Mouse (Mus musculus) bone marrow macrophage, adult 2 months (primary cell): ENCODE results near the gene Lama2.
"Not testable (repeated sequence)": the region's sequence is repeated elsewhere in the genome, so short reads cannot be mapped to it uniquely, and the experiment has no call there.

Experiments
- CTCF ChIP-seq: IDR thresholded peaks from 2 replicates; pipeline ENCODE4 v1.5.1; 2012; ENCODE audit warnings: low read depth, mild to moderate bottlenecking, low read length, moderate library complexity
- POLR2A ChIP-seq: IDR thresholded peaks from 2 replicates; pipeline ENCODE4 v1.6.1; 2012; ENCODE audit warnings: mild to moderate bottlenecking, low read depth, low read length, borderline replicate concordance

DNA sequence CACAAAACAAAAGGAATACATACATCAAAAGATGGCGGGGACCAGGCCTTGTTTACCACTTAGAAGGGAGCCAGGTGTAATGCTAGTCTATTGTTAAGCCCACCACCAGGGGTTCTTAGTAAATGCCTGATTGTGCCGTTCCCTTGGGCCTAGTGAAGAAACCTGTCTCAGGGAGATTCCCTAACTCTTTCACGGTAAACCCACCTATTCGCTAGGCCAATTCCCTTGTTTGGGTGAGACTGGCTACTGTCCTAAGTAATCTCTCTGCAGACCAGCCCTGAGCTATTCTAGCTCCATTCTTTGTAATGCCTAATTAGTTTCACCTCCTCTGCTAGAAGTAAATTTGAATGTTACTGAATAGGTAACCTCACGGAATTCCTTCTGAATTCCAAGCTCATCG is 683.5 kb downstream of the Lama2 start:
- not testable (repeated sequence) for TF ChIP-seq POLR2A, CTCF
